Mouse (Mus musculus) lung, embryonic 14.5 days (tissue): Measurements from ENCODE around the gene Lypla2. TPM values are rescaled to one million over a fixed set of nuclear protein-coding genes. Genes with fewer than 3 reads are reported as not detected.
"Not testable (repeated sequence)": the region's sequence is repeated elsewhere in the genome, so short reads cannot be mapped to it uniquely, and the experiment has no call there.

Source experiments
- ATAC-seq: fragments of 200-750 bp; cut with Nextera tagmentation; 2 replicates; pipeline ENCODE4 v1.8.0; 2017; ENCODE audit warnings: mild to moderate bottlenecking, moderate TSS enrichment, moderate library complexity; ENCODE audit not compliant: insufficient read depth
- DNase-seq: peaks from one replicate; pipeline ENCODE4 v3.0.0-alpha.2; 2015
- H3K27ac ChIP-seq: fragments of 300-500 bp; sonication (generic); 2 replicates; pipeline ENCODE4 v1.5.1; 2014; ENCODE audit warnings: low read depth, mild to moderate bottlenecking, moderate library complexity
- H3K27me3 ChIP-seq: fragments of 300-500 bp; sonication (generic); 2 replicates; pipeline ENCODE4 v1.6.1; 2014; ENCODE audit warnings: low read length, control low read depth; ENCODE audit not compliant: insufficient read depth
- H3K36me3 ChIP-seq: fragments of 300-500 bp; sonication (generic); 2 replicates; pipeline ENCODE4 v1.6.1; 2014; ENCODE audit warnings: control low read depth; ENCODE audit not compliant: insufficient read depth
- H3K4me1 ChIP-seq: fragments of 300-500 bp; sonication (generic); 2 replicates; pipeline ENCODE4 v1.6.1; 2014; ENCODE audit warnings: antibody characterized with exemption, control low read depth; ENCODE audit not compliant: insufficient read depth
- H3K4me2 ChIP-seq: fragments of 300-500 bp; sonication (generic); 2 replicates; pipeline ENCODE4 v1.6.1; 2014; ENCODE audit warnings: mild to moderate bottlenecking
- H3K4me3 ChIP-seq: fragments of 300-500 bp; sonication (generic); 2 replicates; pipeline ENCODE4 v1.5.1; 2014; ENCODE audit warnings: low read depth, low read length
- H3K9ac ChIP-seq: fragments of 300-500 bp; sonication (generic); 2 replicates; pipeline ENCODE4 v1.6.1; 2014
- H3K9me3 ChIP-seq: fragments of 300-500 bp; sonication (generic); 2 replicates; pipeline ENCODE4 v1.6.1; 2016; ENCODE audit warnings: low read depth, low read length, control low read depth
- CTCF ChIP-seq: IDR thresholded peaks from 2 replicates; pipeline ENCODE4 v1.5.1; 2016; ENCODE audit warnings: antibody characterized with exemption, low read depth
- WGBS: fragments of 180-500 bp; shearing (Covaris S2); extraction: QIAGEN DNeasy Blood & Tissue Kit; methylation state at CpG from one replicate; pipeline ENCODE4 v1.1.7; 2014; 5-methylcytosine and 5-hydroxymethylcytosine counted together
- polyA plus RNA-seq: library from polyadenylated mRNA; unstranded; fragments of >200 nt; fragmentation: Nextera tagmentation; extraction: Ambion mirVana; gene quantifications from 2 replicates; pipeline ENCODE4 v1.2.1, GENCODE M21; 2014

Lypla2 gene
- polyA plus RNA-seq, 1 experiment from 2014 or later, result 132 TPM

GRCm38 (mm10) chr4:135986301-135986942 lies 14.0 kb upstream of the Lypla2 start:
- H3K9ac ChIP-seq, result peak overlapping the region; percentile 95
- H3K27me3 ChIP-seq, result no peaks in the 10 kb centered on the region
- H3K36me3 ChIP-seq, result peaks cover 35% of the 10 kb centered on the region
- WGBS, result 6% methylated on average over 23 of the region's 23 CpGs
- H3K27ac ChIP-seq, result peak overlapping the region; percentile 83
- peak overlapping the region; percentile 95 for H3K4me3 ChIP-seq
- H3K4me1 ChIP-seq, result 0 out of 2 replicates have a peak, but pooled peaks cover 3% of the 10 kb centered on the region
- DNase-seq (peak; percentile 7), ATAC-seq (no peak)
- no peaks in the 10 kb centered on the region for H3K9me3 ChIP-seq
- peak overlapping the region; percentile 81 for H3K4me2 ChIP-seq
- TF ChIP-seq CTCF, result no peak

GRCm38 (mm10) chr4:135985769-135986168 lies 13.3 kb upstream of the Lypla2 start:
- peak overlapping the region; percentile 95; the same call in 1 of the 2 replicates for H3K9ac ChIP-seq
- H3K36me3 ChIP-seq, result peaks cover 40% of the 10 kb centered on the region
- no peak overlapping the region for H3K27ac ChIP-seq
- 83% methylated on average over 7 of the region's 7 CpGs for WGBS
- DNase-seq (no peak), ATAC-seq (no peak)
- H3K4me1 ChIP-seq, result 0 out of 2 replicates have a peak, but pooled peaks cover 3% of the 10 kb centered on the region
- peak overlapping the region; percentile 95 for H3K4me3 ChIP-seq
- H3K9me3 ChIP-seq, result no peaks in the 10 kb centered on the region
- no peak for TF ChIP-seq CTCF
- peak overlapping the region; percentile 81 for H3K4me2 ChIP-seq
- no peaks in the 10 kb centered on the region for H3K27me3 ChIP-seq

GRCm38 (mm10) chr4:135985193-135985592 lies 12.8 kb upstream of the Lypla2 start:
- Histone ChIP-seq H3K36me3 (peaks cover 41% of the 10 kb centered on the region), H3K27ac (no peak overlapping the region), H3K4me3 (peak overlapping the region; percentile 95), H3K9me3 (no peaks in the 10 kb centered on the region), H3K9ac (no peak overlapping the region; the same call in 1 of the 2 replicates), H3K4me1 (0 out of 2 replicates have a peak, but pooled peaks cover 3% of the 10 kb centered on the region), H3K4me2 (peak overlapping the region; percentile 81; the same call in 1 of the 2 replicates), H3K27me3 (no peaks in the 10 kb centered on the region)
- 83% methylated on average over 5 of the region's 5 CpGs for whole genome bisulfite sequencing
- TF ChIP-seq CTCF, result no peak
- DNase-seq (no peak), ATAC-seq (no peak)

- peaks cover 41% of the 10 kb centered on the region for H3K36me3 ChIP-seq
- H3K9ac ChIP-seq, result no peak overlapping the region
Measured at GRCm38 (mm10) chr4:135984556-135984955, 12.1 kb upstream of the Lypla2 start.

GRCm38 (mm10) chr4:135981524-135982063 lies 9.2 kb upstream of the Lypla2 start:
- DNase-seq (no peak), ATAC-seq (no peak)
- Histone ChIP-seq H3K27me3 (no peaks in the 10 kb centered on the region), H3K4me1 (0 out of 2 replicates have a peak, but pooled peaks cover 3% of the 10 kb centered on the region), H3K4me2 (no peak overlapping the region), H3K9me3 (no peaks in the 10 kb centered on the region), H3K9ac (no peak overlapping the region), H3K36me3 (peaks cover 59% of the 10 kb centered on the region), H3K4me3 (no peak overlapping the region), H3K27ac (no peak overlapping the region)
- no peak for TF ChIP-seq CTCF
- 66% methylated on average over 7 of the region's 7 CpGs for WGBS

More at GRCm38 (mm10) chr4:135984556-135984955, 12.1 kb upstream of the Lypla2 start:
- no peaks in the 10 kb centered on the region for H3K27me3 ChIP-seq
- no peak overlapping the region for H3K27ac ChIP-seq
- H3K9me3 ChIP-seq, result no peaks in the 10 kb centered on the region
- WGBS, result 82% methylated on average over 5 of the region's 5 CpGs
- no peak for ATAC-seq
- TF ChIP-seq CTCF, result no peak
- no peak for DNase-seq
- H3K4me2 ChIP-seq, result 0 out of 2 replicates have a peak overlapping the region, but pooled peaks have one; percentile 4
- no peak overlapping the region for H3K4me3 ChIP-seq
- 0 out of 2 replicates have a peak, but pooled peaks cover 3% of the 10 kb centered on the region for H3K4me1 ChIP-seq

- H3K9ac ChIP-seq, H3K4me2 ChIP-seq, H3K4me3 ChIP-seq, H3K4me1 ChIP-seq, DNase-seq, ATAC-seq, H3K27me3 ChIP-seq, H3K9me3 ChIP-seq, H3K27ac ChIP-seq: not testable (repeated sequence)
- WGBS, result 90% methylated on average over 5 of the region's 5 CpGs
- peaks cover 69% of the 10 kb centered on the region for H3K36me3 ChIP-seq
Measured at GRCm38 (mm10) chr4:135980223-135980622, 7.8 kb upstream of the Lypla2 start.

GRCm38 (mm10) chr4:135976146-135976545 lies 3.7 kb upstream of the Lypla2 start:
- H3K9ac ChIP-seq, result no peak overlapping the region
- WGBS, result 89% methylated on average over 12 of the region's 12 CpGs
- peaks cover 43% of the 10 kb centered on the region for H3K36me3 ChIP-seq
- H3K9me3 ChIP-seq, result no peaks in the 10 kb centered on the region
- H3K27me3 ChIP-seq, result no peaks in the 10 kb centered on the region
- no peaks in the 10 kb centered on the region for H3K4me1 ChIP-seq
- H3K4me3 ChIP-seq, result no peak overlapping the region
- H3K4me2 ChIP-seq, result no peak overlapping the region
- TF ChIP-seq CTCF, result no peak
- no peak overlapping the region for H3K27ac ChIP-seq
- ATAC-seq (no peak), DNase-seq (no peak)
